Mouse (Mus musculus): Measurements from ENCODE around the gene Ube2h.

DNA sequence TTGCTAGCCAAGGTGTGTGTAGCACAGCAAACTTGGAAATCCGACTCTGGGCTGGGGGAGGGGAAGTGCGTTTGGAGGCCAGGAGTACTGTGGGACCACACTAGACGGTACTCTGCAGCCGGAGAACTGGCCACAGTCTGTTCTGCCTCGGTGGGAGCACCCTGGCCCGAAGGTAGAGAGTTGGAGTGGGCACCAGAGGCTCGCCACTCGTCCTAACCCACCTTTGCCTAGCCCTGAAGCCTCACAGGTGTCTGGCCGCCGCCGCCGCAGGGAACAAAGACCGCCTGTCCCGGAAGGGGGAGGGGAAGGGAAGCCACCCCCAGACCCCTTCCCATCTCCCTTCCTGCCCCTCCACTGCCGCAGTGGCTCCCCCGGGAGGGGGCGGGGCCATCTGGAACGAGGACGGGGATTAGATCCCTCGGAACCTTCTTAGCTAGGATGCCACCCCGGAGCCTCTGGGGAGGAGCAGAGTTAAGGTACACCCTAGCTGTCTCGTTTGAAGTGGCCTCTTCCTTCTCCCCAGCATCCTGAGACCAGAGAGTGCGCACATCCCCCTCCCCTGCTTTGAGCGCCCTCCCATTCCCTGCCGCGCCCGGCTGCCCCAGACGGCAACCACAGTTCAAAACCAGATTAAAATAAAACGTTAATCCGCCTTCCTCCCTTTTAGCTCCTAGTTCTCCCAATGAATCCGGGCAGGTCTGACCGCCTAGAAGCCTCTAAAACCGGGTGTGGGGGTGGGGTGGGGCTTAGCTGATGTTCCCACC lies 129.7 kb downstream of the Ube2h start:
- no peak for TF ChIP-seq CTCF (IDR thresholded peaks at IDR 0.05)
- no peak for TF ChIP-seq POLR2A (IDR thresholded peaks at IDR 0.05; ENCODE audit: insufficient read depth, low read depth, low read length)

Measured in heart, adult 2 months (tissue).